Mouse (Mus musculus) sigmoid colon, adult 10 weeks (tissue): ENCODE data around the gene Mettl3. TPM values are rescaled to one million over a fixed set of nuclear protein-coding genes. Genes with fewer than 3 reads are reported as not detected.

ENCODE experiments used
- polyA plus RNA-seq: library from polyadenylated mRNA; stranded (reverse); fragments of 350-450 nt; fragmentation: Illumina TruSeq; extraction: RNeasy Lipid Tissue Mini Kit (QIAGEN cat#74804); gene quantifications from one replicate; pipeline ENCODE4 v1.2.3, GENCODE M21; 2014; ENCODE audit warnings: low read depth, low replicate concordance

Gene Mettl3
- polyA plus RNA-seq, result 53.9 TPM

GRCm38 (mm10) chr14:52304644-52305271, at the start of gene Mettl3:
Gene Mettl3 (minus strand): TSS chr14:52305128.

GRCm38 (mm10) chr14:52327910-52328812, 23.2 kb upstream of the Mettl3 start, which contains the start of gene Sall2:
Gene Sall2 (minus strand): TSS chr14:52328762.

GRCm38 (mm10) chr14:52278932-52279746, 25.8 kb downstream of the Mettl3 start, which contains the start of the genes Tox4 and Rab2b:
Gene Tox4 (plus strand): TSS chr14:52279146.
Gene Rab2b (minus strand): TSS chr14:52279545.

GRCm38 (mm10) chr14:52257484-52258213, 47.3 kb downstream of the Mettl3 start, which contains the start of gene Chd8:
Gene Chd8 (minus strand): TSS chr14:52257780.

Other genes with a start within 250 kb of the Mettl3 start
- 368 TPM for gene Hnrnpc, start 201.1 kb downstream of the Mettl3 start, polyA plus RNA-seq
- 5.5 TPM for gene Rpgrip1, start 194.4 kb downstream of the Mettl3 start, polyA plus RNA-seq
- 63.7 TPM for gene Supt16, start 107.7 kb downstream of the Mettl3 start, polyA plus RNA-seq
- gene Chd8, start 47.3 kb downstream of the Mettl3 start, polyA plus RNA-seq, result 73.2 TPM
- gene Tox4, start 26.0 kb downstream of the Mettl3 start, polyA plus RNA-seq, result 40.6 TPM
- 14.8 TPM for gene Rab2b, start 25.6 kb downstream of the Mettl3 start, polyA plus RNA-seq
- 1.3 TPM for gene Sall2, start 23.6 kb upstream of the Mettl3 start, polyA plus RNA-seq
- gene Olfr1513, start 51.3 kb upstream of the Mettl3 start, polyA plus RNA-seq, result not detected
- not detected for gene Olfr1512, start 74.0 kb upstream of the Mettl3 start, polyA plus RNA-seq
- not detected for gene Olfr1511, start 92.3 kb upstream of the Mettl3 start, polyA plus RNA-seq
- gene Olfr1510, start 109.2 kb upstream of the Mettl3 start, polyA plus RNA-seq, result not detected
- gene Olfr1509, start 137.9 kb upstream of the Mettl3 start, polyA plus RNA-seq, result not detected
- gene Olfr1508, start 162.4 kb upstream of the Mettl3 start, polyA plus RNA-seq, result not detected
- not detected for gene Olfr1507, start 190.6 kb upstream of the Mettl3 start, polyA plus RNA-seq